Mouse (Mus musculus) right cerebral cortex, adult 18-20 months (tissue): ENCODE results near the gene Golim4.
"Not testable (repeated sequence)": the region's sequence is repeated elsewhere in the genome, so short reads cannot be mapped to it uniquely, and the experiment has no call there.

Experiments used
- DNase-seq: peaks from one replicate; pipeline ENCODE4 v3.0.0; 2022; ENCODE audit warnings: mixed read lengths

Golim4 gene

GRCm38 (mm10) chr3:75956551-75957302 lies at the start of gene Golim4:
Gene Golim4, minus strand, starts transcription at chr3:75956949.
- DNase-seq: peak; percentile 96

GRCm38 (mm10) chr3:76005621-76006020 lies 48.9 kb upstream of the Golim4 start:
- DNase-seq: no peak

GRCm38 (mm10) chr3:76001156-76001555 lies 44.4 kb upstream of the Golim4 start:
- peak; percentile 73 for DNase-seq

- no peak for DNase-seq
Measured at GRCm38 (mm10) chr3:76000481-76000880, 43.7 kb upstream of the Golim4 start.

- peak; percentile 1 for DNase-seq
Measured at GRCm38 (mm10) chr3:75981031-75981750, 24.4 kb upstream of the Golim4 start.

GRCm38 (mm10) chr3:75962784-75963772 lies 6.3 kb upstream of the Golim4 start:
- not testable (repeated sequence) for DNase-seq

- DNase-seq: peak; percentile 37
Measured at GRCm38 (mm10) chr3:75955661-75956491, 873 bp downstream of the Golim4 start.

- no peak for DNase-seq
Measured at GRCm38 (mm10) chr3:75954185-75954584, 2.6 kb downstream of the Golim4 start.

GRCm38 (mm10) chr3:75952328-75953060 lies 4.3 kb downstream of the Golim4 start:
- DNase-seq: no peak

GRCm38 (mm10) chr3:75950897-75951296 lies 5.9 kb downstream of the Golim4 start:
- no peak for DNase-seq

- no peak for DNase-seq
Measured at GRCm38 (mm10) chr3:75949358-75949757, 7.4 kb downstream of the Golim4 start.

GRCm38 (mm10) chr3:75948541-75949095 lies 8.1 kb downstream of the Golim4 start:
- no peak for DNase-seq

GRCm38 (mm10) chr3:75948003-75948402 lies 8.7 kb downstream of the Golim4 start:
- DNase-seq: no peak

- DNase-seq: peak; percentile 24
Measured at GRCm38 (mm10) chr3:75942303-75943060, 14.3 kb downstream of the Golim4 start.

- DNase-seq: no peak
Measured at GRCm38 (mm10) chr3:75941864-75942263, 14.9 kb downstream of the Golim4 start.

- no peak for DNase-seq
Measured at GRCm38 (mm10) chr3:75936152-75936551, 20.6 kb downstream of the Golim4 start.

GRCm38 (mm10) chr3:75930659-75931225 lies 26.0 kb downstream of the Golim4 start:
- DNase-seq: no peak

- peak; percentile 27 for DNase-seq
Measured at GRCm38 (mm10) chr3:75929926-75930548, 26.7 kb downstream of the Golim4 start.

- DNase-seq: no peak
Measured at GRCm38 (mm10) chr3:75926327-75926726, 30.4 kb downstream of the Golim4 start.
